Mouse (Mus musculus): ENCODE data around the gene Kpna7. TPM values are rescaled to one million over a fixed set of nuclear protein-coding genes. Genes with fewer than 3 reads are reported as not detected.
"Not testable (repeated sequence)": the region's sequence is repeated elsewhere in the genome, so short reads cannot be mapped to it uniquely, and the experiment has no call there.

The Kpna7 gene
- polyA plus RNA-seq, 1 experiment from 2014 or later: not detected

GRCm38 (mm10) chr5:145016761-145017160 is 67.1 kb downstream of the Kpna7 start:
- 20% methylated on average over 2 of the region's 2 CpGs for WGBS (ENCODE audit: insufficient replicate concordance)

GRCm38 (mm10) chr5:145014278-145014677 is 69.6 kb downstream of the Kpna7 start:
- Histone ChIP-seq H3K4me1 (ENCODE audit: insufficient read depth) (no peaks in the 10 kb centered on the region), H3K9me3 (ENCODE audit: low read length) (no peaks in the 10 kb centered on the region), H3K36me3 (replicated peaks; ENCODE audit: insufficient read depth, low read length) (no peaks in the 10 kb centered on the region), H3K4me2 (ENCODE audit: low read depth, low read length) (no peak overlapping the region), H3K4me3 (ENCODE audit: low read depth, low read length) (no peak overlapping the region), H3K27ac (ENCODE audit: low read depth) (no peak overlapping the region), H3K27me3 (ENCODE audit: insufficient read depth, low read length) (no peaks in the 10 kb centered on the region), H3K9ac (replicated peaks) (no peak overlapping the region)
- DNase-seq (no peak), ATAC-seq (no peak)
- 92% methylated on average over 1 of the region's 1 CpGs for WGBS (ENCODE audit: insufficient replicate concordance)
- no peak for TF ChIP-seq EP300 (IDR thresholded peaks at IDR 0.05; ENCODE audit: low read depth)
- no peak for TF ChIP-seq CTCF (IDR thresholded peaks at IDR 0.05; ENCODE audit: low read depth)

More at GRCm38 (mm10) chr5:145016761-145017160, 67.1 kb downstream of the Kpna7 start:
- H3K4me2 ChIP-seq (ENCODE audit: low read depth, low read length); H3K4me3 ChIP-seq (ENCODE audit: low read depth, low read length); H3K9me3 ChIP-seq (ENCODE audit: low read length); H3K27ac ChIP-seq (ENCODE audit: low read depth); H3K27me3 ChIP-seq (ENCODE audit: insufficient read depth, low read length); H3K9ac ChIP-seq (replicated peaks); H3K36me3 ChIP-seq (replicated peaks; ENCODE audit: insufficient read depth, low read length); DNase-seq; H3K4me1 ChIP-seq (ENCODE audit: insufficient read depth); ATAC-seq: not testable (repeated sequence)
- 0 out of 2 replicates have a peak, but pooled peaks have one; percentile 9 for TF ChIP-seq CTCF (IDR thresholded peaks at IDR 0.05; ENCODE audit: low read depth)

GRCm38 (mm10) chr5:145008878-145009659 is 74.8 kb downstream of the Kpna7 start:
- Histone ChIP-seq H3K4me1 (ENCODE audit: insufficient read depth) (no peaks in the 10 kb centered on the region), H3K36me3 (replicated peaks; ENCODE audit: insufficient read depth, low read length) (no peaks in the 10 kb centered on the region), H3K27me3 (ENCODE audit: insufficient read depth, low read length) (no peaks in the 10 kb centered on the region), H3K4me3 (ENCODE audit: low read depth, low read length) (no peak overlapping the region), H3K4me2 (ENCODE audit: low read depth, low read length) (no peak overlapping the region), H3K9me3 (ENCODE audit: low read length) (no peaks in the 10 kb centered on the region), H3K27ac (ENCODE audit: low read depth) (no peak overlapping the region), H3K9ac (replicated peaks) (no peak overlapping the region)
- TF ChIP-seq EP300 (IDR thresholded peaks at IDR 0.05; ENCODE audit: low read depth): no peak
- no peak for TF ChIP-seq CTCF (IDR thresholded peaks at IDR 0.05; ENCODE audit: low read depth)
- ATAC-seq (no peak), DNase-seq (no peak)
- WGBS (ENCODE audit: insufficient replicate concordance): 81% methylated on average over 15 of the region's 15 CpGs

- no peak overlapping the region for H3K4me3 ChIP-seq (ENCODE audit: low read depth, low read length)
- no peak overlapping the region for H3K9ac ChIP-seq (replicated peaks)
- DNase-seq: no peak
- WGBS (ENCODE audit: insufficient replicate concordance): 66% methylated on average over 6 of the region's 6 CpGs
- H3K27me3 ChIP-seq (ENCODE audit: insufficient read depth, low read length): no peaks in the 10 kb centered on the region
- no peaks in the 10 kb centered on the region for H3K9me3 ChIP-seq (ENCODE audit: low read length)
- no peaks in the 10 kb centered on the region for H3K4me1 ChIP-seq (ENCODE audit: insufficient read depth)
- no peak overlapping the region for H3K4me2 ChIP-seq (ENCODE audit: low read depth, low read length)
- H3K36me3 ChIP-seq (replicated peaks; ENCODE audit: insufficient read depth, low read length): no peaks in the 10 kb centered on the region
- no peak for ATAC-seq
- no peak overlapping the region for H3K27ac ChIP-seq (ENCODE audit: low read depth)
- no peak for TF ChIP-seq CTCF (IDR thresholded peaks at IDR 0.05; ENCODE audit: low read depth)
- TF ChIP-seq EP300 (IDR thresholded peaks at IDR 0.05; ENCODE audit: low read depth): no peak
Measured at GRCm38 (mm10) chr5:145005596-145005995, 78.2 kb downstream of the Kpna7 start.

- Histone ChIP-seq H3K9me3 (ENCODE audit: low read length) (no peaks in the 10 kb centered on the region), H3K27me3 (ENCODE audit: insufficient read depth, low read length) (no peaks in the 10 kb centered on the region), H3K36me3 (replicated peaks; ENCODE audit: insufficient read depth, low read length) (no peaks in the 10 kb centered on the region), H3K4me1 (ENCODE audit: insufficient read depth) (no peaks in the 10 kb centered on the region), H3K27ac (ENCODE audit: low read depth) (no peak overlapping the region), H3K4me2 (ENCODE audit: low read depth, low read length) (no peak overlapping the region), H3K9ac (replicated peaks) (no peak overlapping the region), H3K4me3 (ENCODE audit: low read depth, low read length) (no peak overlapping the region)
- DNase-seq (no peak), ATAC-seq (no peak)
- no peak for TF ChIP-seq EP300 (IDR thresholded peaks at IDR 0.05; ENCODE audit: low read depth)
- no peak for TF ChIP-seq CTCF (IDR thresholded peaks at IDR 0.05; ENCODE audit: low read depth)
- 49% methylated on average over 9 of the region's 9 CpGs for WGBS (ENCODE audit: insufficient replicate concordance)
Measured at GRCm38 (mm10) chr5:145004495-145004894, 79.3 kb downstream of the Kpna7 start.

GRCm38 (mm10) chr5:145003362-145003761 is 80.5 kb downstream of the Kpna7 start:
- Histone ChIP-seq H3K4me3 (ENCODE audit: low read depth, low read length) (no peak overlapping the region), H3K27me3 (ENCODE audit: insufficient read depth, low read length) (no peaks in the 10 kb centered on the region), H3K4me2 (ENCODE audit: low read depth, low read length) (no peak overlapping the region), H3K9ac (replicated peaks) (no peak overlapping the region), H3K4me1 (ENCODE audit: insufficient read depth) (no peaks in the 10 kb centered on the region), H3K36me3 (replicated peaks; ENCODE audit: insufficient read depth, low read length) (no peaks in the 10 kb centered on the region), H3K27ac (ENCODE audit: low read depth) (no peak overlapping the region), H3K9me3 (ENCODE audit: low read length) (no peaks in the 10 kb centered on the region)
- TF ChIP-seq CTCF (IDR thresholded peaks at IDR 0.05; ENCODE audit: low read depth): no peak
- TF ChIP-seq EP300 (IDR thresholded peaks at IDR 0.05; ENCODE audit: low read depth): no peak
- DNase-seq (no peak), ATAC-seq (no peak)
- 72% methylated on average over 3 of the region's 3 CpGs for WGBS (ENCODE audit: insufficient replicate concordance)

Data from liver, postnatal 0 days (tissue).